Mouse (Mus musculus): Measurements from ENCODE around the gene Gria4. TPM values are rescaled to one million over a fixed set of nuclear protein-coding genes. Genes with fewer than 3 reads are reported as not detected.

Gene Gria4
- polyA plus RNA-seq, 1 experiment from 2014 or later = 0.63 TPM

GRCm38 (mm10) chr9:4514563-4514885 lies 281.5 kb downstream of the Gria4 start:
- WGBS (ENCODE audit: insufficient replicate concordance) = 84% methylated on average over 1 of the region's 1 CpGs
- no peaks in the 10 kb centered on the region for H3K27me3 ChIP-seq (ENCODE audit: control insufficient read depth, insufficient read depth, low read length)
- H3K9me3 ChIP-seq (replicated peaks; ENCODE audit: control insufficient read depth, low read length) = no peaks in the 10 kb centered on the region
- H3K36me3 ChIP-seq (ENCODE audit: control insufficient read depth, insufficient read depth, low read length) = no peaks in the 10 kb centered on the region
- no peak overlapping the region for H3K27ac ChIP-seq (ENCODE audit: low read depth, low read length)
- no peaks in the 10 kb centered on the region for H3K4me1 ChIP-seq (ENCODE audit: control insufficient read depth, insufficient read depth, low read length)
- H3K9ac ChIP-seq (ENCODE audit: low read depth, low read length) = no peak overlapping the region
- H3K4me2 ChIP-seq = no peak overlapping the region
- no peak overlapping the region for H3K4me3 ChIP-seq (ENCODE audit: low read depth, low read length)
- no peak for ATAC-seq (replicated peaks; ENCODE audit: insufficient number of reproducible peaks, low FRiP score, low TSS enrichment)

- no peak overlapping the region for H3K9ac ChIP-seq (ENCODE audit: low read depth, low read length)
- H3K4me3 ChIP-seq (ENCODE audit: low read depth, low read length) = no peak overlapping the region
Measured at GRCm38 (mm10) chr9:4513796-4514562, 282.1 kb downstream of the Gria4 start.

DNA sequence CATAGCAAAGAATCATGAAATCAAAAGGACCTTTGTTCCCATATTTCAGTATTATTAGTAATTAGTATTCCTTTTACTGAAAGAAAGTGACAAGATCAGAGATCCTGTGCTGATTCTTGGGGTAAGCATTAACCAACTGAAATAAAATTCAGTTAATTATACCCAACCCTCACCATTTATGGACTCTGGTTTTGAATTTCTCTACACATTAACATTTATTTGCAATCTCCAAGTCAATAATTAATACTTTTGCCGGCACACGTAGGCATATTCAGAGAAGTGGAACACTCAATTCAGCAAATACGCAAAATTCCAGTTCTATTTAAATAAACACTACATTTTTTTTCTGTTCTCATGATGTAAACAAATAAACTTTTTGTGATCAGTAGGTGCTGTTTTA lies 289.9 kb downstream of the Gria4 start:
- no peaks in the 10 kb centered on the region for H3K4me1 ChIP-seq (ENCODE audit: control insufficient read depth, insufficient read depth, low read length)
- H3K4me3 ChIP-seq (ENCODE audit: low read depth, low read length) = no peak overlapping the region
- no peaks in the 10 kb centered on the region for H3K36me3 ChIP-seq (ENCODE audit: control insufficient read depth, insufficient read depth, low read length)
- ATAC-seq (replicated peaks; ENCODE audit: insufficient number of reproducible peaks, low FRiP score, low TSS enrichment) = no peak
- H3K9ac ChIP-seq (ENCODE audit: low read depth, low read length) = no peak overlapping the region
- H3K4me2 ChIP-seq = no peak overlapping the region
- no peaks in the 10 kb centered on the region for H3K9me3 ChIP-seq (replicated peaks; ENCODE audit: control insufficient read depth, low read length)
- H3K27ac ChIP-seq (ENCODE audit: low read depth, low read length) = no peak overlapping the region
- H3K27me3 ChIP-seq (ENCODE audit: control insufficient read depth, insufficient read depth, low read length) = no peaks in the 10 kb centered on the region
- WGBS (ENCODE audit: insufficient replicate concordance) = 88% methylated on average over 3 of the region's 3 CpGs

More at GRCm38 (mm10) chr9:4513796-4514562, 282.1 kb downstream of the Gria4 start:
- H3K36me3 ChIP-seq (ENCODE audit: control insufficient read depth, insufficient read depth, low read length) = no peaks in the 10 kb centered on the region
- H3K27me3 ChIP-seq (ENCODE audit: control insufficient read depth, insufficient read depth, low read length) = no peaks in the 10 kb centered on the region
- ATAC-seq (replicated peaks; ENCODE audit: insufficient number of reproducible peaks, low FRiP score, low TSS enrichment) = no peak
- no peak overlapping the region for H3K4me2 ChIP-seq
- H3K4me1 ChIP-seq (ENCODE audit: control insufficient read depth, insufficient read depth, low read length) = no peaks in the 10 kb centered on the region
- H3K9me3 ChIP-seq (replicated peaks; ENCODE audit: control insufficient read depth, low read length) = no peaks in the 10 kb centered on the region
- no peak overlapping the region for H3K27ac ChIP-seq (ENCODE audit: low read depth, low read length)

- 19% methylated on average over 1 of the region's 1 CpGs for WGBS (ENCODE audit: insufficient replicate concordance)
- no peak overlapping the region for H3K27ac ChIP-seq (ENCODE audit: low read depth, low read length)
- no peak overlapping the region for H3K9ac ChIP-seq (ENCODE audit: low read depth, low read length)
- no peaks in the 10 kb centered on the region for H3K4me1 ChIP-seq (ENCODE audit: control insufficient read depth, insufficient read depth, low read length)
- no peaks in the 10 kb centered on the region for H3K36me3 ChIP-seq (ENCODE audit: control insufficient read depth, insufficient read depth, low read length)
- no peak for ATAC-seq (replicated peaks; ENCODE audit: insufficient number of reproducible peaks, low FRiP score, low TSS enrichment)
- H3K9me3 ChIP-seq (replicated peaks; ENCODE audit: control insufficient read depth, low read length) = no peaks in the 10 kb centered on the region
- H3K27me3 ChIP-seq (ENCODE audit: control insufficient read depth, insufficient read depth, low read length) = no peaks in the 10 kb centered on the region
- H3K4me2 ChIP-seq = no peak overlapping the region
- H3K4me3 ChIP-seq (ENCODE audit: low read depth, low read length) = no peak overlapping the region
Measured at GRCm38 (mm10) chr9:4505087-4505486, 290.9 kb downstream of the Gria4 start.

DNA sequence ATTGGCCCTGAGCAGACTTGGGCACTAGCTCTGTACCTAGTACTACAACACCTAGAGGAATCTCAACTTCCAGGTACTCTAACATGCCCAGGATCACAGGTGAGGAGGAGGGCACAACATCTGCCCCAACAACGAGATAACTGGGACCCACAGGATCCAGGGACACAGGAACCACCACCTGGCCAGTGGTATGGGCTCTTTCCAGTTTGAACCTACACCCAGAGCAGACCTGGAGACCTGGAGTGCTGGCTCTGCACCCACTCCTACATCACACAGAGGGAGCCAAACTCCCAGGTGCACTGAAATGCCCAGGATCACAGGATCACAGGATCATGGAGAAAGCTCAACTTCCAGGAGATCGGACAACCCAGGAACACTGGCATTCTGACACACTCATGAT lies 309.6 kb downstream of the Gria4 start:
- no peak overlapping the region for H3K9ac ChIP-seq (ENCODE audit: low read depth, low read length)
- no peak overlapping the region for H3K4me2 ChIP-seq
- no peak overlapping the region for H3K4me3 ChIP-seq (ENCODE audit: low read depth, low read length)
- H3K9me3 ChIP-seq (replicated peaks; ENCODE audit: control insufficient read depth, low read length) = no peaks in the 10 kb centered on the region
- WGBS (ENCODE audit: insufficient replicate concordance) = 71% methylated on average over 2 of the region's 2 CpGs
- H3K4me1 ChIP-seq (ENCODE audit: control insufficient read depth, insufficient read depth, low read length) = no peaks in the 10 kb centered on the region
- no peak for ATAC-seq (replicated peaks; ENCODE audit: insufficient number of reproducible peaks, low FRiP score, low TSS enrichment)
- no peaks in the 10 kb centered on the region for H3K36me3 ChIP-seq (ENCODE audit: control insufficient read depth, insufficient read depth, low read length)
- H3K27ac ChIP-seq (ENCODE audit: low read depth, low read length) = no peak overlapping the region
- H3K27me3 ChIP-seq (ENCODE audit: control insufficient read depth, insufficient read depth, low read length) = no peaks in the 10 kb centered on the region

GRCm38 (mm10) chr9:4484502-4484901 lies 311.5 kb downstream of the Gria4 start:
- Histone ChIP-seq H3K9me3 (replicated peaks; ENCODE audit: control insufficient read depth, low read length) (no peaks in the 10 kb centered on the region), H3K27ac (ENCODE audit: low read depth, low read length) (no peak overlapping the region), H3K9ac (ENCODE audit: low read depth, low read length) (no peak overlapping the region), H3K4me1 (ENCODE audit: control insufficient read depth, insufficient read depth, low read length) (no peaks in the 10 kb centered on the region), H3K4me3 (ENCODE audit: low read depth, low read length) (no peak overlapping the region), H3K27me3 (ENCODE audit: control insufficient read depth, insufficient read depth, low read length) (no peaks in the 10 kb centered on the region), H3K36me3 (ENCODE audit: control insufficient read depth, insufficient read depth, low read length) (no peaks in the 10 kb centered on the region), H3K4me2 (no peak overlapping the region)
- WGBS (ENCODE audit: insufficient replicate concordance) = 81% methylated on average over 2 of the region's 2 CpGs
- no peak for ATAC-seq (replicated peaks; ENCODE audit: insufficient number of reproducible peaks, low FRiP score, low TSS enrichment)

DNA sequence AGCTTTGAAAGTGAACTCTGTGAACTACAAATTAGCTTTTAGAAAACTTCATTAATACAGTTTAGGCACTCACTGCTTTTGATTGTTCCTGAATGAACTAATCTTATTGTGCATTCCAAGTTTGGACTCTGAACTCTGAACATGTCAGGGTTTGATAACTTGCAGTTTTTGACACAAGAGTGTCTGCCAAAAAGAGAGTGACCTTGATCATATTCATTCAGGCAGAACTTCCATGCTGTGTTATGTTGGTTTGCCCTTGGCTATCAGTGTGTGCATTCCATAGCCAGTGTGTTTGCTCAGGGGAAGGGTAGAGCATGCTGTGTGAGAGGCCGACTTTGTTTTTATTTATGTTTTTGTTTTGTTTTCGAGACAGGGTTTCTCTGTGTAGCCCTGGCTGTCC lies 325.2 kb downstream of the Gria4 start:
- Histone ChIP-seq H3K27ac (ENCODE audit: low read depth, low read length) (no peak overlapping the region), H3K4me3 (ENCODE audit: low read depth, low read length) (no peak overlapping the region), H3K9me3 (replicated peaks; ENCODE audit: control insufficient read depth, low read length) (no peaks in the 10 kb centered on the region), H3K4me1 (ENCODE audit: control insufficient read depth, insufficient read depth, low read length) (no peaks in the 10 kb centered on the region), H3K27me3 (ENCODE audit: control insufficient read depth, insufficient read depth, low read length) (no peaks in the 10 kb centered on the region), H3K9ac (ENCODE audit: low read depth, low read length) (no peak overlapping the region), H3K4me2 (no peak overlapping the region), H3K36me3 (ENCODE audit: control insufficient read depth, insufficient read depth, low read length) (no peaks in the 10 kb centered on the region)
- ATAC-seq (replicated peaks; ENCODE audit: insufficient number of reproducible peaks, low FRiP score, low TSS enrichment) = no peak
- 70% methylated on average over 2 of the region's 2 CpGs for WGBS (ENCODE audit: insufficient replicate concordance)

DNA sequence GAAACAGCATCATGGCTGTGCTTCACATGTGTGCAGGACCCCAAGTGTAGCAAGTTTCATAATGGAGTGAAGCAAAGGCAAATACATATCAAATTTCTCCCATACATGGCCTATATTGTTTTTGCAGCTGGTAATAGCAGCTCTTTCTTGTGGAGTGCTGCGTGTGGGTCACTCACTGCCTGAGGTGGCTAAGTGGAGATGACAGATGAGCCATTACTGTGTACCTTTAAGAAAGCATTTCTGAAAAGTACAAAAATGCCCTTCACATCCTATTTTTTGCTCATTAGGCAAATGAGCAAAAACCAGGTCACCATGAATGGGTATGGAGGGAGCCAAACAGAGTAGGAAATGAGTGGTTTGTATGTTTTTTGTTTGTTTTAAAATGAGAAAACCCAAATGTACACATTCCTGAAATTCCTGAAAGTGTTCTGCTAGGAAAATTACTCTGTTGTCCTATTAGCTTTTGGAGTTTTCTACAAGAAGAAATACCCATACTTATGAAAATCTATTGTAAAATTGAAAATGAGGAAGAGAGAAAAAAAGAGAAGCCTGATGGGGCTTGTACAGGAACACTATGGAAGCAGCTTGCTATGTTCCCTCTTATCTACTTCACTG lies 336.5 kb downstream of the Gria4 start:
- Histone ChIP-seq H3K4me3 (ENCODE audit: low read depth, low read length) (no peak overlapping the region), H3K9ac (ENCODE audit: low read depth, low read length) (no peak overlapping the region), H3K27ac (ENCODE audit: low read depth, low read length) (no peak overlapping the region), H3K27me3 (ENCODE audit: control insufficient read depth, insufficient read depth, low read length) (no peaks in the 10 kb centered on the region), H3K9me3 (replicated peaks; ENCODE audit: control insufficient read depth, low read length) (no peaks in the 10 kb centered on the region), H3K36me3 (ENCODE audit: control insufficient read depth, insufficient read depth, low read length) (no peaks in the 10 kb centered on the region), H3K4me1 (ENCODE audit: control insufficient read depth, insufficient read depth, low read length) (no peaks in the 10 kb centered on the region), H3K4me2 (no peak overlapping the region)
- no peak for ATAC-seq (replicated peaks; ENCODE audit: insufficient number of reproducible peaks, low FRiP score, low TSS enrichment)
- WGBS (ENCODE audit: insufficient replicate concordance) = 61% methylated on average over 1 of the region's 1 CpGs

DNA sequence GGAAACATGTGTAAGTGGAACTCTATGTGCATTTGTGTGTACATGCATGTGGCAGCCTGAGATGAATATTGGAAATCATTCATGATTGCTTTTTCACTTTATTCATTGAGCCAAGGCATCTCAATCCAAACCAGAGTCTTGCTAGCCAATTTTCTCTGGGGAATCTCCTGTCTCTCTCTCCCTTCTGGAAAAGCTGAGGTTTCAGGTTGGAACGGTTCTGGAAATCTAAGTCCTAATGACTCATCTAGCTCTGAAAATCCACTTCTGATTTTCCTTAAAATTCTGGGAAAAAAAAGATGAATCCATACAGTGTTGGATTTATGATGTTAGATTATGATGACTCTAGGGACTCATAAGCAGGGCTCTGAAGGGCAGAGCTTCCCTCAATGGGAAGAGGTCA lies 337.8 kb downstream of the Gria4 start:
- 91% methylated on average over 1 of the region's 1 CpGs for WGBS (ENCODE audit: insufficient replicate concordance)
- H3K9me3 ChIP-seq (replicated peaks; ENCODE audit: control insufficient read depth, low read length) = no peaks in the 10 kb centered on the region
- H3K4me1 ChIP-seq (ENCODE audit: control insufficient read depth, insufficient read depth, low read length) = no peaks in the 10 kb centered on the region
- H3K27me3 ChIP-seq (ENCODE audit: control insufficient read depth, insufficient read depth, low read length) = no peaks in the 10 kb centered on the region
- ATAC-seq (replicated peaks; ENCODE audit: insufficient number of reproducible peaks, low FRiP score, low TSS enrichment) = no peak
- H3K4me2 ChIP-seq = no peak overlapping the region
- no peak overlapping the region for H3K27ac ChIP-seq (ENCODE audit: low read depth, low read length)
- H3K9ac ChIP-seq (ENCODE audit: low read depth, low read length) = no peak overlapping the region
- H3K36me3 ChIP-seq (ENCODE audit: control insufficient read depth, insufficient read depth, low read length) = no peaks in the 10 kb centered on the region
- no peak overlapping the region for H3K4me3 ChIP-seq (ENCODE audit: low read depth, low read length)

Data from heart, embryonic 11.5 days (tissue).